Mouse (Mus musculus): ENCODE data around the gene Polr3h. TPM values are rescaled to one million over a fixed set of nuclear protein-coding genes. Genes with fewer than 3 reads are reported as not detected.
A peak's percentile ranks its signal among the peaks of the same experiment; 100 is the strongest.
"Not testable (repeated sequence)": the region's sequence is repeated elsewhere in the genome, so short reads cannot be mapped to it uniquely, and the experiment has no call there.

The Polr3h gene
- polyA plus RNA-seq (2012; ENCODE audit: insufficient read depth, insufficient read length, missing spikeins), result 2.8 and 13.2 TPM in 2 replicates

GRCm38 (mm10) chr15:81925760-81926445 lies at the start of gene Polr3h:
Gene Polr3h (minus strand): TSS chr15:81926240.
- Histone ChIP-seq H3K27ac (replicated peaks; ENCODE audit: low read depth, low read length) (no peak within 1 kb of the TSS), H3K4me1 (ENCODE audit: control insufficient read depth, insufficient read depth, insufficient read length, low read length) (peaks cover 10% of the 10 kb centered on the region), H3K4me3 (ENCODE audit: insufficient read depth, low read depth, low read length) (peak within 1 kb of the TSS; percentile 72)

GRCm38 (mm10) chr15:81975156-81975555 lies 49.1 kb upstream of the Polr3h start:
- H3K27ac ChIP-seq (replicated peaks; ENCODE audit: low read depth, low read length); H3K4me3 ChIP-seq (ENCODE audit: insufficient read depth, low read depth, low read length); H3K4me1 ChIP-seq (ENCODE audit: control insufficient read depth, insufficient read depth, insufficient read length, low read length): not testable (repeated sequence)

GRCm38 (mm10) chr15:81970498-81970897 lies 44.5 kb upstream of the Polr3h start:
- H3K4me3 ChIP-seq (ENCODE audit: insufficient read depth, low read depth, low read length); H3K4me1 ChIP-seq (ENCODE audit: control insufficient read depth, insufficient read depth, insufficient read length, low read length); H3K27ac ChIP-seq (replicated peaks; ENCODE audit: low read depth, low read length): not testable (repeated sequence)

GRCm38 (mm10) chr15:81969635-81970034 lies 43.6 kb upstream of the Polr3h start:
- H3K4me3 ChIP-seq (ENCODE audit: insufficient read depth, low read depth, low read length); H3K4me1 ChIP-seq (ENCODE audit: control insufficient read depth, insufficient read depth, insufficient read length, low read length); H3K27ac ChIP-seq (replicated peaks; ENCODE audit: low read depth, low read length): not testable (repeated sequence)

- Histone ChIP-seq H3K4me1 (ENCODE audit: control insufficient read depth, insufficient read depth, insufficient read length, low read length) (no peaks in the 10 kb centered on the region), H3K4me3 (ENCODE audit: insufficient read depth, low read depth, low read length) (no peak overlapping the region), H3K27ac (replicated peaks; ENCODE audit: low read depth, low read length) (no peak overlapping the region)
Measured at GRCm38 (mm10) chr15:81969173-81969572, 43.1 kb upstream of the Polr3h start.

GRCm38 (mm10) chr15:81968447-81968846 lies 42.4 kb upstream of the Polr3h start:
- Histone ChIP-seq H3K27ac (replicated peaks; ENCODE audit: low read depth, low read length) (no peak overlapping the region), H3K4me3 (ENCODE audit: insufficient read depth, low read depth, low read length) (no peak overlapping the region), H3K4me1 (ENCODE audit: control insufficient read depth, insufficient read depth, insufficient read length, low read length) (no peaks in the 10 kb centered on the region)

GRCm38 (mm10) chr15:81967821-81968220 lies 41.8 kb upstream of the Polr3h start:
- H3K4me1 ChIP-seq (ENCODE audit: control insufficient read depth, insufficient read depth, insufficient read length, low read length), result no peaks in the 10 kb centered on the region
- no peak overlapping the region for H3K4me3 ChIP-seq (ENCODE audit: insufficient read depth, low read depth, low read length)
- H3K27ac ChIP-seq (replicated peaks; ENCODE audit: low read depth, low read length), result no peak overlapping the region

GRCm38 (mm10) chr15:81966062-81966829 lies 40.2 kb upstream of the Polr3h start:
- H3K4me1 ChIP-seq (ENCODE audit: control insufficient read depth, insufficient read depth, insufficient read length, low read length), result peaks cover 2% of the 10 kb centered on the region; the same call in 1 of the 2 replicates
- H3K4me3 ChIP-seq (ENCODE audit: insufficient read depth, low read depth, low read length), result no peak overlapping the region
- no peak overlapping the region for H3K27ac ChIP-seq (replicated peaks; ENCODE audit: low read depth, low read length)

GRCm38 (mm10) chr15:81964980-81965545 lies 39.0 kb upstream of the Polr3h start:
- Histone ChIP-seq H3K27ac (replicated peaks; ENCODE audit: low read depth, low read length) (no peak overlapping the region), H3K4me1 (ENCODE audit: control insufficient read depth, insufficient read depth, insufficient read length, low read length) (peaks cover 2% of the 10 kb centered on the region; the same call in 1 of the 2 replicates), H3K4me3 (ENCODE audit: insufficient read depth, low read depth, low read length) (no peak overlapping the region)

GRCm38 (mm10) chr15:81964262-81964661 lies 38.2 kb upstream of the Polr3h start:
- Histone ChIP-seq H3K4me3 (ENCODE audit: insufficient read depth, low read depth, low read length) (no peak overlapping the region), H3K27ac (replicated peaks; ENCODE audit: low read depth, low read length) (no peak overlapping the region), H3K4me1 (ENCODE audit: control insufficient read depth, insufficient read depth, insufficient read length, low read length) (peaks cover 2% of the 10 kb centered on the region; the same call in 1 of the 2 replicates)

GRCm38 (mm10) chr15:81961078-81961451 lies 35.0 kb upstream of the Polr3h start:
- H3K4me3 ChIP-seq (ENCODE audit: insufficient read depth, low read depth, low read length), result peak overlapping the region; percentile 48
- peak overlapping the region; percentile 74 for H3K27ac ChIP-seq (replicated peaks; ENCODE audit: low read depth, low read length)
- peaks cover 2% of the 10 kb centered on the region; the same call in 1 of the 2 replicates for H3K4me1 ChIP-seq (ENCODE audit: control insufficient read depth, insufficient read depth, insufficient read length, low read length)

- peak within 1 kb of the TSS; percentile 84 for H3K4me3 ChIP-seq (ENCODE audit: insufficient read depth, low read depth, low read length)
- peaks cover 2% of the 10 kb centered on the region; the same call in 1 of the 2 replicates for H3K4me1 ChIP-seq (ENCODE audit: control insufficient read depth, insufficient read depth, insufficient read length, low read length)
- H3K27ac ChIP-seq (replicated peaks; ENCODE audit: low read depth, low read length), result peak within 1 kb of the TSS; percentile 74
Measured at GRCm38 (mm10) chr15:81960171-81961077, 34.4 kb upstream of the Polr3h start, which contains the start of gene Pmm1. Gene Pmm1 (minus strand): TSS chr15:81960930.

GRCm38 (mm10) chr15:81958906-81959305 lies 32.9 kb upstream of the Polr3h start:
- Histone ChIP-seq H3K4me3 (ENCODE audit: insufficient read depth, low read depth, low read length) (0 out of 2 replicates have a peak overlapping the region, but pooled peaks have one; percentile 6), H3K4me1 (ENCODE audit: control insufficient read depth, insufficient read depth, insufficient read length, low read length) (peaks cover 2% of the 10 kb centered on the region; the same call in 1 of the 2 replicates), H3K27ac (replicated peaks; ENCODE audit: low read depth, low read length) (no peak overlapping the region)

GRCm38 (mm10) chr15:81957598-81957997 lies 31.6 kb upstream of the Polr3h start:
- Histone ChIP-seq H3K4me3 (ENCODE audit: insufficient read depth, low read depth, low read length) (no peak overlapping the region), H3K27ac (replicated peaks; ENCODE audit: low read depth, low read length) (no peak overlapping the region), H3K4me1 (ENCODE audit: control insufficient read depth, insufficient read depth, insufficient read length, low read length) (peaks cover 2% of the 10 kb centered on the region; the same call in 1 of the 2 replicates)

Data from brown adipose tissue, adult 24 weeks (tissue).